Mouse (Mus musculus) heart, postnatal 0 days (tissue): ENCODE data around the gene Cenpc1.

ENCODE experiments used
- CTCF ChIP-seq: IDR thresholded peaks from 2 replicates; pipeline ENCODE4 v1.5.1; 2016; ENCODE audit warnings: antibody characterized with exemption, control low read depth, low read depth
- EP300 ChIP-seq: IDR thresholded peaks from 2 replicates; pipeline ENCODE4 v1.6.1; 2016; ENCODE audit warnings: antibody characterized with exemption, low read depth

DNA sequence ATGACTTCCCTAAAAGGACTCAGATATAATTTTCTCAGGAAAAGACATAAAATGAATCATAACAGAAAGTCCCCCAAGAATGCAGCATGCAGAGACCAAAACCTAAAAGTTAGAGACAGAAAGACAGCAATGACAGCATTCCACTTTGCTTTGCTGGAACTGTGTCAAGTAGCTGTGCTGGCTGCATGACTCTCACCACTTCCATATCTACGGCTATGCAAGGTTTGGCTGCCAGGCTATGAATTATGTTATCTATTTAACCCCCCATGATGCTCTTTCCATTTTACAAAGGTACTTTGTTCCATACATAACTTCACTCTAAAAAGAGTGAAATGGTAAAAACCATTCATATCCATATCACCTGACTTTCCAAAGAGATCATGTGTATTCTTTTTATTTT lies 48.6 kb upstream of the Cenpc1 start:
- TF ChIP-seq CTCF: no peak
- no peak for TF ChIP-seq EP300
